Mouse (Mus musculus): ENCODE data around the gene Gm49630.
"Not testable (repeated sequence)": the region's sequence is repeated elsewhere in the genome, so short reads cannot be mapped to it uniquely, and the experiment has no call there.

DNA sequence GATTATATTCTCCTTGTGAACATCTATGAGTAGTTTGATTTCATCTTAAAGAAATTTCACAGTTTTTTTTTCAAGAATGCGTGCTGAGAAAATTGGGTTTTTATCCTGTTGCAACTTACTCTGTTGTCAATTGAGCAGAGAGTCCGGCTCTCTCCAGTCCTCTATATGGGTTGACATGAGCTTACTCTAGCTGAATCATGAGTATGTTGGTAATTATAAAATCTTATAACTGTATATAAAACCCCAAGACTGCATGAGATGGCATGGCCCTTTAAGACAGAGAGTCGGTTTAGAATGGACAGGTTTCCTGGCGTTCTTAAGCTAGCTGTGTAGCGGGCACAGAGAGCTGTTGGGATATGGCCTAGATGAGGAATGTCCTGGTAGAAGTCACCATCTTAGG, 47.4 kb downstream of the Gm49630 start, which contains the start of gene Tcp10a:
- not testable (repeated sequence) for TF ChIP-seq POLR2A (IDR thresholded peaks at IDR 0.05; ENCODE audit: low read depth, low read length); CTCF (IDR thresholded peaks at IDR 0.05; ENCODE audit: borderline replicate concordance, insufficient read depth, low read length)
